13 mouse cellular contexts compared by ENCODE assay signal in the genomic region with DNA sequence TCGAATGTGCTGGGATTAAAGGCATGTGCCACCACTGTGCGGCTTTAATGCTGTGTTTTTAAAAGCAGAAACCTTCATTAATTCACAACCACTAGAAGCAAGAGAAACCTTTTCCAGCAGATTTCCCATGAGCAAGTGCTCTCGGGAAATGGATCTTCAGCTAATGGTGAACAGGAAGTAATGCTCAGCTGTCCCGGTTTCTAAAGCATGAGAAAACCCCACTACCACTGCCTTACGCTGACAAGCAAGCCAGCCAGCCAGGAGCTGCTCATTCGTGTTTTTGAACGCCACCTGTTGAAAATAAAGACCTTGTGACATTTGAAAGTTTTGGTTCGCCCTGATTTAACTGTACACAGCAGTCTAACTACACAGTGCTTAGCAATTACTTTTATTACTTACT.
A peak's percentile ranks its signal among the peaks of the same experiment; 100 is the strongest.
DNase-seq lines count a peak whose midpoint lies in the region; ATAC-seq and TF ChIP-seq lines count a peak whose summit lies in the region.
"Had no signal": no experiment of that assay in that cellular context is flagged by ENCODE, and none has a peak within 500 bp of the region (broad histone marks: within the 10 kb centered on the region; RNA-seq: fewer than 3 reads in every experiment).

No protein-coding gene starts in this region.

- H3K79me2 ChIP-seq in heart, adult 2 months (replicated peaks; ENCODE audit: control insufficient read depth, insufficient read depth, low read length) = no peaks in the 10 kb centered on the region
- H3K79me2 ChIP-seq in CH12.LX (replicated peaks; ENCODE audit: control insufficient read depth, extremely low read depth, insufficient read depth, poor library complexity, severe bottlenecking) = no peaks in the 10 kb centered on the region

- H3K9me3 ChIP-seq in limb, embryonic 15.5 days = no peaks in the 10 kb centered on the region
- H3K9me3 ChIP-seq in limb, embryonic 10.5 days (replicated peaks) = no peaks in the 10 kb centered on the region
- no peaks in the 10 kb centered on the region for H3K9me3 ChIP-seq in CH12.LX (replicated peaks; ENCODE audit: low read length)
- H3K9me3 ChIP-seq: forebrain, embryonic 15.5 days; midbrain, embryonic 12.5 days had no signal

- TF ChIP-seq CTCF in heart, adult 2 months (IDR thresholded peaks at IDR 0.05) = no peak
- TF ChIP-seq CTCF in CH12.LX (conservative IDR thresholded peaks at IDR 0.05 in 1 of 2, IDR thresholded peaks at IDR 0.05 in 1 of 2; ENCODE audit: low read depth in 2 of 2, low read length in 2 of 2) = no peak

- TF ChIP-seq POLR2A in heart, adult 2 months (IDR thresholded peaks at IDR 0.05; ENCODE audit: insufficient read depth, low read depth, low read length) = no peak
- TF ChIP-seq POLR2A in CH12.LX (IDR thresholded peaks at IDR 0.05; ENCODE audit: low read depth, low read length) = no peak

- no peak for TF ChIP-seq EP300 in heart, adult 2 months (IDR thresholded peaks at IDR 0.05; ENCODE audit: insufficient read depth, low read depth, low read length)
- TF ChIP-seq EP300 in CH12.LX (IDR thresholded peaks at IDR 0.05; ENCODE audit: low read length) = no peak

- TF ChIP-seq RAD21 in CH12.LX (IDR thresholded peaks at IDR 0.05; ENCODE audit: low read depth, low read length) = peak; percentile 26

- H3K4me3 ChIP-seq in heart, adult 2 months = no peak overlapping the region
- no peak overlapping the region for H3K4me3 ChIP-seq in limb, embryonic 15.5 days
- H3K4me3 ChIP-seq in limb, embryonic 10.5 days = no peak overlapping the region
- H3K4me3 ChIP-seq in CH12.LX (replicated peaks in 1 of 3; ENCODE audit: low read depth in 2 of 3, low read length in 2 of 3, poor library complexity in 1 of 3) = no peak overlapping the region
- H3K4me3 ChIP-seq: forebrain, embryonic 15.5 days; midbrain, embryonic 12.5 days had no signal

- H3K4me2 ChIP-seq in limb, embryonic 15.5 days = no peak overlapping the region
- no peak overlapping the region for H3K4me2 ChIP-seq in CH12.LX (ENCODE audit: insufficient read depth, low read depth, poor library complexity, severe bottlenecking)
- H3K4me2 ChIP-seq: forebrain, embryonic 15.5 days; midbrain, embryonic 12.5 days had no signal

- H3K4me1 ChIP-seq in heart, adult 2 months (ENCODE audit: control insufficient read depth, insufficient read depth, low read length) = peaks cover 7% of the 10 kb centered on the region
- H3K4me1 ChIP-seq in limb, embryonic 15.5 days = peaks cover 22% of the 10 kb centered on the region
- H3K4me1 ChIP-seq in limb, embryonic 10.5 days = peaks cover 16% of the 10 kb centered on the region
- H3K4me1 ChIP-seq in CH12.LX (ENCODE audit: control insufficient read depth in 1 of 2, insufficient read depth in 2 of 2) = peaks cover 5 to 45% of the 10 kb centered on the region in 2 experiments; a peak in 3 of 4 replicates

- intact Hi-C loops in heart, adult 2 months (cut with DNase I) = loop anchor here (5.0 to 10.0 kb wide), 2 partner anchors 927 to 1325 kb away; a partner anchor contains a TSS
- intact Hi-C loops in heart, postnatal 25 days (cut with DNase I) = loop anchor here (5.0 kb wide), 1 partner anchor 1325 kb away; a partner anchor contains a TSS

- peak overlapping the region; percentile 69 for H3K27ac ChIP-seq in heart, adult 2 months
- peak overlapping the region; percentile 82; the same call in 1 of the 2 replicates for H3K27ac ChIP-seq in limb, embryonic 15.5 days
- H3K27ac ChIP-seq in limb, embryonic 10.5 days = no peak overlapping the region
- H3K27ac ChIP-seq in CH12.LX (ENCODE audit: insufficient read depth, low read depth) = no peak overlapping the region
- H3K27ac ChIP-seq: forebrain, embryonic 15.5 days; midbrain, embryonic 12.5 days had no signal

- in situ Hi-C loops in CH12.LX (cut with MboI; ENCODE audit: low pct_ligation_motif_present, low pct_unique_long_range_greater_than_20kb, low sequenced_read_pairs) = loop anchor here (25.0 kb wide), 1 partner anchor 1330 kb away; a partner anchor contains a TSS

- no peaks in the 10 kb centered on the region for H3K36me3 ChIP-seq in heart, adult 2 months (ENCODE audit: control insufficient read depth, insufficient read depth, low read length)
- no peaks in the 10 kb centered on the region for H3K36me3 ChIP-seq in limb, embryonic 15.5 days
- no peaks in the 10 kb centered on the region for H3K36me3 ChIP-seq in limb, embryonic 10.5 days
- no peaks in the 10 kb centered on the region for H3K36me3 ChIP-seq in CH12.LX (replicated peaks in 1 of 2; ENCODE audit: control insufficient read depth in 1 of 2, insufficient read depth in 1 of 2, low read length in 1 of 2)
- H3K36me3 ChIP-seq: forebrain, embryonic 15.5 days; midbrain, embryonic 12.5 days had no signal

- H3K27me3 ChIP-seq in heart, adult 2 months (ENCODE audit: control insufficient read depth, insufficient read depth, low read length) = no peaks in the 10 kb centered on the region
- no peaks in the 10 kb centered on the region for H3K27me3 ChIP-seq in limb, embryonic 15.5 days
- peaks cover 8% of the 10 kb centered on the region; the same call in 1 of the 2 replicates for H3K27me3 ChIP-seq in limb, embryonic 10.5 days (ENCODE audit: low read depth, poor library complexity, severe bottlenecking)
- H3K27me3 ChIP-seq in CH12.LX (replicated peaks) = no peaks in the 10 kb centered on the region
- H3K27me3 ChIP-seq: forebrain, embryonic 15.5 days; midbrain, embryonic 12.5 days had no signal

- DNase-seq in heart, adult 2 months = peak in 1 of 2 experiments; percentile 29
- no peak for DNase-seq in heart, postnatal 25 days (ENCODE audit: low spot score)
- DNase-seq in limb, embryonic 10.5 days (ENCODE audit: low spot score) = no peak
- DNase-seq in CH12.LX (ENCODE audit: extremely low read depth) = peak; percentile 20
- peak; percentile 13 for DNase-seq in kidney, postnatal 10 days
- DNase-seq in adrenal gland, postnatal 25 days = no peak
- no peak for DNase-seq in cerebellum, adult 9-10 months
- DNase-seq: cerebellum, adult 11-12 months; liver, postnatal 0 days; right cerebral cortex, postnatal 25 days had no signal

- dilution Hi-C loops in CH12.LX (cut with MboI; ENCODE audit: extremely low pct_ligation_motif_present, extremely low pct_unique_long_range_greater_than_20kb, low sequenced_read_pairs) = no loop called here

- no peak overlapping the region for H3K9ac ChIP-seq in heart, adult 2 months (ENCODE audit: low read depth, low read length)
- H3K9ac ChIP-seq in limb, embryonic 15.5 days = no peak overlapping the region
- no peak overlapping the region for H3K9ac ChIP-seq in CH12.LX (ENCODE audit: insufficient read depth, low read depth)
- H3K9ac ChIP-seq: forebrain, embryonic 15.5 days; liver, postnatal 0 days; midbrain, embryonic 12.5 days had no signal

- no peak for ATAC-seq in limb, embryonic 15.5 days (ENCODE audit: insufficient number of reproducible peaks, low FRiP score, low TSS enrichment, low read depth)
- ATAC-seq: forebrain, embryonic 15.5 days; liver, postnatal 0 days had no signal

- 67% methylated on average over 8 of the region's 8 CpGs for WGBS in heart, adult 2 months
- 68% methylated on average over 8 of the region's 8 CpGs for WGBS in limb, embryonic 15.5 days
- WGBS in limb, embryonic 10.5 days = 88% methylated on average over 8 of the region's 8 CpGs

TF ChIP-seq in CH12.LX, 34 proteins besides CTCF, POLR2A, EP300 and RAD21:
- TF ChIP-seq UBTF (IDR thresholded peaks at IDR 0.05; ENCODE audit: low read depth, low read length) (no peak), SMC3 (IDR thresholded peaks at IDR 0.05; ENCODE audit: low read depth, low read length) (0 out of 2 replicates have a peak, but pooled peaks have one; percentile 2), USF2 (conservative IDR thresholded peaks at IDR 0.05; ENCODE audit: low read depth, low read length) (no peak), ELF1 (IDR thresholded peaks at IDR 0.05; ENCODE audit: low read depth, low read length) (no peak), MAFK (IDR thresholded peaks at IDR 0.05; ENCODE audit: insufficient replicate concordance, low read length) (no peak)
TF ChIP-seq in CH12.LX: peak in this region for 1.

Comparison
In these comparisons a context has a peak if more than half of its experiments do, and no peak if none do; other contexts are left out.
1. H3K27ac ChIP-seq: peak in heart, adult 2 months (single experiment) and limb, embryonic 15.5 days (single experiment); none in limb, embryonic 10.5 days (single experiment) and CH12.LX (single experiment).
2. DNase-seq: peak in CH12.LX (single experiment) and kidney, postnatal 10 days (single experiment); none in heart, postnatal 25 days (single experiment), limb, embryonic 10.5 days (single experiment), adrenal gland, postnatal 25 days (single experiment) and cerebellum, adult 9-10 months (single experiment).